Mouse (Mus musculus) hindbrain, embryonic 13.5 days (tissue): Measurements from ENCODE around the gene Olfr1472. TPM values are rescaled to one million over a fixed set of nuclear protein-coding genes. Genes with fewer than 3 reads are reported as not detected.
"Not testable (repeated sequence)": the region's sequence is repeated elsewhere in the genome, so short reads cannot be mapped to it uniquely, and the experiment has no call there.

Experiments used
- ATAC-seq: fragments of 200-750 bp; cut with Nextera tagmentation; 2 replicates; pipeline ENCODE4 v1.8.0; 2017; ENCODE audit warnings: moderate TSS enrichment; ENCODE audit not compliant: low FRiP score
- H3K27ac ChIP-seq: fragments of 300-500 bp; sonication (generic); 2 replicates; pipeline ENCODE4 v1.5.1; 2015; ENCODE audit warnings: inconsistent platforms, mild to moderate bottlenecking, moderate library complexity
- H3K27me3 ChIP-seq: fragments of 300-500 bp; sonication (generic); 2 replicates; pipeline ENCODE4 v1.6.1; 2015; ENCODE audit warnings: mild to moderate bottlenecking, inconsistent platforms
- H3K36me3 ChIP-seq: fragments of 300-500 bp; sonication (generic); 2 replicates; pipeline ENCODE4 v1.6.1; 2015; ENCODE audit warnings: mild to moderate bottlenecking, inconsistent platforms
- H3K4me1 ChIP-seq: fragments of 300-500 bp; sonication (generic); replicated peaks from 2 replicates; pipeline ENCODE4 v1.6.1; 2015; ENCODE audit warnings: inconsistent platforms
- H3K4me2 ChIP-seq: fragments of 300-500 bp; sonication (generic); 2 replicates; pipeline ENCODE4 v1.6.1; 2015; ENCODE audit warnings: inconsistent platforms, mild to moderate bottlenecking, moderate library complexity
- H3K4me3 ChIP-seq: fragments of 300-500 bp; sonication (generic); 2 replicates; pipeline ENCODE4 v1.5.1; 2015; ENCODE audit warnings: mild to moderate bottlenecking, inconsistent platforms
- H3K9ac ChIP-seq: fragments of 300-500 bp; sonication (generic); 2 replicates; pipeline ENCODE4 v1.6.1; 2015; ENCODE audit warnings: mild to moderate bottlenecking, inconsistent platforms
- H3K9me3 ChIP-seq: fragments of 300-500 bp; sonication (generic); 2 replicates; pipeline ENCODE4 v1.6.1; 2016; ENCODE audit warnings: inconsistent platforms
- WGBS: fragments of 180-500 bp; shearing (Covaris S2); methylation state at CpG from one replicate; pipeline ENCODE4 v1.1.7; 2015; 5-methylcytosine and 5-hydroxymethylcytosine counted together
- polyA plus RNA-seq: library from polyadenylated mRNA; unstranded; fragments of >200 nt; fragmentation: Nextera tagmentation; extraction: Ambion mirVana; gene quantifications from 2 replicates; pipeline ENCODE4 v1.2.1, GENCODE M21; 2015

The Olfr1472 gene
- not detected in 2 replicates for polyA plus RNA-seq

- Histone ChIP-seq H3K9me3 (0 out of 2 replicates have a peak, but pooled peaks cover 11% of the 10 kb centered on the region), H3K4me1 (no peaks in the 10 kb centered on the region), H3K4me2 (no peak within 1 kb of the TSS), H3K27me3 (no peaks in the 10 kb centered on the region), H3K9ac (no peak within 1 kb of the TSS), H3K27ac (no peak within 1 kb of the TSS), H3K36me3 (no peaks in the 10 kb centered on the region), H3K4me3 (no peak within 1 kb of the TSS)
- 90% methylated on average over 1 of the region's 1 CpGs for WGBS
- ATAC-seq, result no peak
Observed at GRCm38 (mm10) chr19:13455986-13456385, at the start of gene Olfr1472. TSS of gene Olfr1472 (minus strand) at chr19:13456086.

- H3K4me2 ChIP-seq, result no peak within 1 kb of the TSS
- WGBS, result 73% methylated on average over 3 of the region's 3 CpGs
- no peaks in the 10 kb centered on the region for H3K4me1 ChIP-seq
- no peak within 1 kb of the TSS for H3K4me3 ChIP-seq
- peaks cover 11% of the 10 kb centered on the region; the same call in 1 of the 2 replicates for H3K9me3 ChIP-seq
- H3K27ac ChIP-seq, result no peak within 1 kb of the TSS
- no peak within 1 kb of the TSS for H3K9ac ChIP-seq
- H3K36me3 ChIP-seq, result no peaks in the 10 kb centered on the region
- ATAC-seq, result no peak
- no peaks in the 10 kb centered on the region for H3K27me3 ChIP-seq
Observed at GRCm38 (mm10) chr19:13500246-13500645, 44.4 kb upstream of the Olfr1472 start, which contains the start of gene Olfr1477. TSS of gene Olfr1477 (plus strand) at chr19:13500546.

- H3K4me3 ChIP-seq, result no peak within 1 kb of the TSS
- H3K9ac ChIP-seq, result no peak within 1 kb of the TSS
Observed at GRCm38 (mm10) chr19:13480096-13480495, 24.2 kb upstream of the Olfr1472 start, which contains the start of gene Olfr1475. TSS of gene Olfr1475 (minus strand) at chr19:13480196.

GRCm38 (mm10) chr19:13469265-13469664 is 13.4 kb upstream of the Olfr1472 start, which contains the start of gene Olfr1474:
TSS of gene Olfr1474 (plus strand) at chr19:13469565.
- not testable (repeated sequence) for H3K9me3 ChIP-seq, H3K4me3 ChIP-seq, H3K4me2 ChIP-seq, H3K4me1 ChIP-seq, H3K27ac ChIP-seq, H3K9ac ChIP-seq, H3K27me3 ChIP-seq, H3K36me3 ChIP-seq, ATAC-seq
- 90% methylated on average over 4 of the region's 4 CpGs for WGBS

More at GRCm38 (mm10) chr19:13480096-13480495, 24.2 kb upstream of the Olfr1472 start, which contains the start of gene Olfr1475:
- Histone ChIP-seq H3K4me1 (no peaks in the 10 kb centered on the region), H3K27me3 (no peaks in the 10 kb centered on the region), H3K4me2 (no peak within 1 kb of the TSS), H3K36me3 (no peaks in the 10 kb centered on the region), H3K27ac (no peak within 1 kb of the TSS), H3K9me3 (0 out of 2 replicates have a peak, but pooled peaks cover 4% of the 10 kb centered on the region)
- ATAC-seq, result no peak

GRCm38 (mm10) chr19:13443109-13443508 is 12.8 kb downstream of the Olfr1472 start, which contains the start of gene Olfr1471:
TSS of gene Olfr1471 (plus strand) at chr19:13443409.
- H3K27me3 ChIP-seq, H3K4me1 ChIP-seq, H3K4me2 ChIP-seq, H3K27ac ChIP-seq, H3K9ac ChIP-seq, H3K4me3 ChIP-seq, ATAC-seq, H3K36me3 ChIP-seq: not testable (repeated sequence)
- peaks cover 13% of the 10 kb centered on the region; the same call in 1 of the 2 replicates for H3K9me3 ChIP-seq
- WGBS, result 67% methylated on average over 2 of the region's 2 CpGs

- 82% methylated on average over 2 of the region's 2 CpGs for WGBS
- 0 out of 2 replicates have a peak, but pooled peaks cover 8% of the 10 kb centered on the region for H3K9me3 ChIP-seq
- no peak within 1 kb of the TSS for H3K4me3 ChIP-seq
Observed at GRCm38 (mm10) chr19:13407549-13407948, 48.3 kb downstream of the Olfr1472 start, which contains the start of gene Olfr1469. TSS of gene Olfr1469 (plus strand) at chr19:13407849.

More at GRCm38 (mm10) chr19:13407549-13407948, 48.3 kb downstream of the Olfr1472 start, which contains the start of gene Olfr1469:
- Histone ChIP-seq H3K27me3 (no peaks in the 10 kb centered on the region), H3K4me1 (no peaks in the 10 kb centered on the region), H3K36me3 (no peaks in the 10 kb centered on the region), H3K27ac (no peak within 1 kb of the TSS), H3K4me2 (no peak within 1 kb of the TSS), H3K9ac (no peak within 1 kb of the TSS)
- no peak for ATAC-seq

Other genes with a start within 250 kb of the Olfr1472 start
- gene Olfr1463, start 224.8 kb downstream of the Olfr1472 start, polyA plus RNA-seq, result not detected in 2 replicates
- gene Olfr1465, start 140.5 kb downstream of the Olfr1472 start, polyA plus RNA-seq, result not detected in 2 replicates
- gene Olfr1466, start 117.2 kb downstream of the Olfr1472 start, polyA plus RNA-seq, result not detected in 2 replicates
- not detected in 2 replicates for gene Olfr1467, start 93.8 kb downstream of the Olfr1472 start, polyA plus RNA-seq
- not detected in 2 replicates for gene Olfr1469, start 48.2 kb downstream of the Olfr1472 start, polyA plus RNA-seq
- not detected in 2 replicates for gene Olfr1471, start 12.7 kb downstream of the Olfr1472 start, polyA plus RNA-seq
- not detected in 2 replicates for gene Olfr1474, start 13.5 kb upstream of the Olfr1472 start, polyA plus RNA-seq
- gene Olfr1475, start 24.1 kb upstream of the Olfr1472 start, polyA plus RNA-seq, result not detected in 2 replicates
- not detected in 2 replicates for gene Olfr1477, start 44.5 kb upstream of the Olfr1472 start, polyA plus RNA-seq
- gene Olfr1480, start 71.8 kb upstream of the Olfr1472 start, polyA plus RNA-seq, result not detected in 2 replicates
- not detected in 2 replicates for gene Olfr1484, start 127.4 kb upstream of the Olfr1472 start, polyA plus RNA-seq
- gene Olfr1487, start 161.3 kb upstream of the Olfr1472 start, polyA plus RNA-seq, result not detected in 2 replicates
- not detected in 2 replicates for gene Olfr1489, start 175.5 kb upstream of the Olfr1472 start, polyA plus RNA-seq
- not detected in 2 replicates for gene Olfr1490, start 195.0 kb upstream of the Olfr1472 start, polyA plus RNA-seq
- not detected in 2 replicates for gene Olfr1491, start 241.2 kb upstream of the Olfr1472 start, polyA plus RNA-seq